Mouse (Mus musculus) mouse trophoblast stem cell (cell line): ENCODE results near the gene Lce3c.

Source experiments
- in situ Hi-C, 2 experiments: fragments of 300-500 bp; cut with MseI, MboI; formaldehyde crosslinking; loops; 2 replicates in 1 of 2; 3 replicates in 1 of 2; pipeline ENCODE4 v1.15.1; 2025

The Lce3c gene

GRCm38 (mm10) chr3:92944186-92944585, at the start of gene Lce3c:
Lce3c (plus strand) TSS chr3:92944486.
- in situ Hi-C loops, result no loop called here

GRCm38 (mm10) chr3:92894489-92894888, 49.8 kb upstream of the Lce3c start:
- in situ Hi-C loops, result no loop called here

GRCm38 (mm10) chr3:92902992-92903391, 41.3 kb upstream of the Lce3c start:
- in situ Hi-C loops, result loop anchor here in 1 of 2 experiments (10.0 kb wide), 1 partner anchor 132 kb away; no protein-coding TSS in a partner anchor

GRCm38 (mm10) chr3:92903640-92904039, 40.6 kb upstream of the Lce3c start:
- in situ Hi-C loops, result loop anchor here in 1 of 2 experiments (10.0 kb wide), 1 partner anchor 131 kb away; no protein-coding TSS in a partner anchor

- in situ Hi-C loops, result loop anchor here in 1 of 2 experiments (10.0 kb wide), 1 partner anchor 130 kb away; no protein-coding TSS in a partner anchor
Measured at GRCm38 (mm10) chr3:92905182-92905581, 39.1 kb upstream of the Lce3c start.

GRCm38 (mm10) chr3:92907571-92907970, 36.7 kb upstream of the Lce3c start:
- in situ Hi-C loops, result loop anchor here in 1 of 2 experiments (10.0 kb wide), 1 partner anchor 127 kb away; no protein-coding TSS in a partner anchor

- in situ Hi-C loops, result loop anchor here in 1 of 2 experiments (5.0 kb wide), 1 partner anchor 112 kb away; no protein-coding TSS in a partner anchor
Measured at GRCm38 (mm10) chr3:92920364-92920763, 23.9 kb upstream of the Lce3c start.

- in situ Hi-C loops, result no loop called here
Measured at GRCm38 (mm10) chr3:92926130-92926529, 18.2 kb upstream of the Lce3c start, which contains the start of gene Lce3a. Lce3a (minus strand) TSS chr3:92926230.

- in situ Hi-C loops, result no loop called here
Measured at GRCm38 (mm10) chr3:92932679-92933078, 11.6 kb upstream of the Lce3c start, which contains the start of gene Lce3b. Lce3b (plus strand) TSS chr3:92932979.

GRCm38 (mm10) chr3:92957090-92957489, 12.8 kb downstream of the Lce3c start, which contains the start of gene Lce3d:
Lce3d (plus strand) TSS chr3:92957390.
- in situ Hi-C loops, result no loop called here

- in situ Hi-C loops, result no loop called here
Measured at GRCm38 (mm10) chr3:92966761-92967160, 22.5 kb downstream of the Lce3c start, which contains the start of gene Lce3e. Lce3e (plus strand) TSS chr3:92967061.

- in situ Hi-C loops, result no loop called here
Measured at GRCm38 (mm10) chr3:92978484-92978883, 34.2 kb downstream of the Lce3c start.

- in situ Hi-C loops, result no loop called here
Measured at GRCm38 (mm10) chr3:92991926-92992325, 47.6 kb downstream of the Lce3c start, which contains the start of gene Lce3f. Lce3f (plus strand) TSS chr3:92992226.
